Mouse (Mus musculus): ENCODE measurements around the gene Pcnx. TPM values are rescaled to one million over a fixed set of nuclear protein-coding genes. Genes with fewer than 3 reads are reported as not detected.

Gene Pcnx
- total RNA-seq, 2 experiments from 2014 or later, result 3.9 to 33.8 TPM

DNA sequence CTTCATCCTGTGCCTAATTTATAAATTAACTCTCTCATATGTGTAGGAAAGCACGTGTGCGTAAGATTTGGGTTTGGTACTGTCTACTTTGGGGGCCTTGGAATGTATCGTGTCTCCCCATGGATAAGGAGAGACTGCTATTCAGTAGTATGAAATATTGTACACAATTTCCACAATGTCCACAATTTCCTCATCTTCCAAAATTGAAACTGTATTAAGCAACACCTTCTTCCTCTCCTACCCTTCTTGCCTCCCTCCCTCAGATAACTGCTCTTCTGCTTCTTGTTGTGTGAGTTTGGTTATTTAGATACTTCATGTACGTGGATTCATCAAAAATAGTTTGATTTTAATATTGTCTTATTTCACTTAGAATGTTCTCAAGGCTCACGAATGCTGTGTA, 29.1 kb downstream of the Pcnx start:
- no peak for ATAC-seq (replicated peaks; ENCODE audit: low FRiP score, low TSS enrichment, poor library complexity, severe bottlenecking)

DNA sequence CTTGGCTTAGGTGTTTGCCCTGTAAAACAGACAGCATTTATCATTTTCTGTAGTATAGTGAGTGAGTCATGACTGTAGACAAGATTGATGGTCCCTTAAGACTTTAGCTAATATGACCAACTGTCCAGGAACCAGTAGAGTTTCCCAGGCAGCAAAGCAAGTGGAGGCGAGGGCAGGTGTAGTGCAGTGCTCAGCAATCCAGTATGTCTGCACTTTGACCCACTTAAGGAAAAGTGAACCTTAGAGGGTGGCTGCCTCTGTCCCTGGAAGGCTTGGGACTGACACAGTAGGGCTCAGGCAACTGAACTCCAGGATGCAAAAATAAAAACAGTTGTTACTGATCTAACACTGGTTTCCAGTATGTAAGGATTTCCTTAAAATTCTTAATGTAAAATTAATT, 32.1 kb downstream of the Pcnx start:
- ATAC-seq (replicated peaks; ENCODE audit: low FRiP score, low TSS enrichment, poor library complexity, severe bottlenecking), result no peak

DNA sequence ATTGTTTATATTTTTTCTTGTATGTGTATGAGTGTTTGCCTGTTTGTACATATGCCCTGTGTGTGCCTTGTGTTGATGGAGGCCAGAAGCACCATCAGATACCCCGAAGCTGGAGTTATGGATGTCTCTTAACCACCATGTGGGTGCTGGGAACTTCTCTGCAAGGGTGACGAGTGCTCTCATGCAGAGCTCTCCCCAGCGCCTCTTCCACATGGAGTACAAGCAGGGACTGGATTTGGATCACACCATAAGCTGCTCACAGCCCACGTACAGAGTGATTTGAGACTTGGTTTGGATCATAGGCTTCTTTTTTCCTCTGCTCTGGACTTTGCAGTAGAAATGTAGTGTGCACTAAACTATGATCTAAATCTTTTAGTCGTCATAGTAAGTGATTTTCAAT, 34.5 kb downstream of the Pcnx start:
- ATAC-seq (replicated peaks; ENCODE audit: low FRiP score, low TSS enrichment, poor library complexity, severe bottlenecking), result no peak

DNA sequence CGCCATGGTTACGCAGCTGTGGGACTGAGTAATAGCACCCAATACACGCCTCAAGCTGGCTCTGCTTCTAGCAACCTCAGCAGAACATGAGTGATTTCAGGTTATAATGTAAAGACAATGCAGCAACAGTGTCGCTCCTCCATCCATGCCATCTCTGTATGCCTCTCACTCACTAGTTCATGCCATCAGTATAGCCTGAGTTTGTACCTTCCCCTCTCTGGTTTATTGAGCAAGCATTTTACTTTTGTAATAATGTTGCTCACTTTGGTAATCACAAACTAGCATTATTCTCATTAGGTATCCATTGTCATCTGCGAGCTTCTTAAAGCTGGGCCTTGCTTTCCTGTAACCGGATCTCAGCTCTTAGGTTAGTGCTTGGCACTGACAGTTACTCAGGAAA, 36.2 kb downstream of the Pcnx start:
- no peak for ATAC-seq (replicated peaks; ENCODE audit: low FRiP score, low TSS enrichment, poor library complexity, severe bottlenecking)

DNA sequence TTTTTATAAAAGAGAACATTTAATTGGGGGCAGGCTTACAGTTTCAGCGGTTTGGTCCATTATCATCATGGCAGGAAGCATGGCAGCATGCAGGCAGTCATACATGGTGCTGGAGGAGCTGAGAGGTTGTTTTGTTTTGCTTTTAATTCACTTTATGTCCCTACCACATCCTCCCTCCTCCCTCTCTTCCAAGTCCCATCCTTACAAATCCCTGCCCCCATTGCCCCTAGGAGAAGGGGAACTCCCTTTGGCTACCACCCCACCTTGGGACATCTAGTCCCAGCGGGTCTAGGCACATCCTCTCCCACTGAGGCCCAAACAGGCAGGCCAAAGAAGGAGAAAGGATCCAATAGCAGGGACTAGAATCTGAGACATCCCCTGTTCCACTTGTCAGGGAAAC, 44.6 kb downstream of the Pcnx start:
- no peak for ATAC-seq (replicated peaks; ENCODE audit: low FRiP score, low TSS enrichment, poor library complexity, severe bottlenecking)

DNA sequence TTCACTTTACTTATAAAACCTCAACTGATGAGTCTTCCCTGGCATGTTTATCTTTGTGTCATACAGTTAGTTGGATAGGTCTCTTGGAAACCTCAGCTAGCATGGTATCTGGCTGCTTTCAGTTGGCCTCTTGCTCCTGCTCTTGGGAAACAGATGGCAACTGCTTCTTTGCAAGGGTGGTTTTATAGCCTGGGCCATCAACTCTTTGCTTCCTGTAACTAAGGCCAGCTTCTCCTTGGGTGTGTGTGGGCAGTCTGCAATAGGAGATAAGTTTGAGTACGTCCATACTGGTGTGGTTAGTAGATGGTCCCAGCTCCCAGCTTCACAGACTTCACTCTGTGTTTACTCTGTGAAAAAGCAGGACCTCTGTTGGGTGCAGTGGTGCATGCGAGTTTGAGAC, 46.0 kb downstream of the Pcnx start:
- peak; percentile 88 for ATAC-seq (replicated peaks; ENCODE audit: low FRiP score, low TSS enrichment, poor library complexity, severe bottlenecking)

DNA sequence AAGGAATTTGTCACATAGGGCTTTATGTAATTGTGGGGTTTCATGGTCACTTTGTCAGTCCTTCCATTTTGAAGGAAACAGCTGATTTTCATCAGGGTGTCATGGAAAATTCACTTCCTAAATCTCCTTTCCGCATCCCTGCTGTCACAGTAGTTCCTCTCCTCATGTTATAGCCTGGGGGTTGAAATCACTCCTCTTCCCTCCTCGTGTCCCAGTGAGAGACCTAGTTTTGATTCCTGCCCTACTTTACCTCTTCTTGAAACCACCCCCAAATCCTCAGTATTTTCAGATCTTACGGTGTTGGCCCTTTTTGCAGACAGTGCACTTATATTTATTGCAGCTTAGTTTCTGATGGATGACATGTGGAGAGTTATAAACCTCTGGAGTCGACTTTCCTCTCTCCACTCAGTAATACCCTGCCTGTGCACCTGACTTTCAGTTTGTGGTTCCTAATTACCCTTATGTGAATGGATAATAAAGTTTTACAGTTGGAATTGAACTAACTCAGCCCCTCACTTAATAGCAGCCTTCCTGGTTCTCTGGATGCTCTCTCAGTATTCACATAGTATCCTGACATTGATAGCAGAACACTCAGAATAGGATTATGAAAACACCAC, 48.0 kb downstream of the Pcnx start:
- ATAC-seq (replicated peaks; ENCODE audit: low FRiP score, low TSS enrichment, poor library complexity, severe bottlenecking), result no peak

DNA sequence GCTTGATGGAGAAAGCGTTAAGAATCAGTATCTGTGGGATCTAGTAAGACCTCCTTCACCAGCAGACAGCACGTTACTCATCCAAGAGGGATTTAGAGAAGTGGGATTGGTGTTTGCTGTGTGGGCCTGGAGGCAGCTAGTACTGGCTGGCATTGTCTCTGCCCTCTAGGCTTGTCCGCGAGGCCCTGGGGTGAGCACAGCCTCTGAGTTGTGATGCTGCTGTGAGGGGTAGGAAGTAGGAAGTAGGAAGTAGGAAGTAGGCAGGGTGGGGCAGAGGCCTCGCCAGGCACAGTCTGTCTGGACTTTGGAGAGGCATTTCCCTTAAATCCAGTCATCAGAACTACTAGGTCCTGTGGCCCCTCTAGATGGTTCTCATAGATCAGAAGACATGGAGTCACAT, 50.6 kb downstream of the Pcnx start:
- ATAC-seq (replicated peaks; ENCODE audit: low FRiP score, low TSS enrichment, poor library complexity, severe bottlenecking), result no peak

DNA sequence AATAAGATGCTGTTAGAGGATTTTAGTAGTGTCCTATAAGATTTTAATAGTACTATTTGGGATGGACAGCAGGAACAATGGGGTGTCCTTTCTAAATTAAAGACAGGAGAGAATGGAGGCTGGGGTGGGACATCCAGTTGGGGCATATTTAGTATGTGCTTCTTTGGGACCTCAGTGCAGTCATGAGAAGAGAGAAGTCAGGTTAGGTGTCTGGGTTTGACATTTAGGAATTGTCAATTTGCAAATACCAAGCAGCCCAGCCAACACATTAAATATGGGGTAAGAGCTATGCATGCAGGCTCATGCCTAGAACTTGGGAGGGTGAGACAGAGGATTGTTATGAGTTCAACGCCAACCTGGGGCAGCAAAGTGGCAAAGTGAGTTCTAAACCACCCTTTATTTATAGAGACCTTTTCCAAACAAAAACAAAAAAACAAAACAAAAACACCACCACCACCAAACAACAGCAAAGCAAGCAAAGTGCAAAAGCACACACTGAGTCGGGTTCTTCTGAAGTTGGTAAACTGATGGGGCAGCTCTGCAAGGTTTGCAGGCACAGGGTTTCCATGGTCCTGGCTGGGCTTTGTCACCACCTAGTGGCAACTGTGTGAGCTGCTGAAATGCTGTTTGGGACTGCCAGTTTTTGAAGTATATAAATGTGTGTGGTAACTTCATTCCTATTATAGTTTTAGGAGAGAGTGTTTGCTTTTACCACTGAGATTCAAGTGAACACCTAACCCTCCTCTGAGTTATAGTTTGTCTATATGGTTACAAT, 55.5 kb downstream of the Pcnx start:
- ATAC-seq (replicated peaks; ENCODE audit: low FRiP score, low TSS enrichment, poor library complexity, severe bottlenecking), result peak; percentile 95

DNA sequence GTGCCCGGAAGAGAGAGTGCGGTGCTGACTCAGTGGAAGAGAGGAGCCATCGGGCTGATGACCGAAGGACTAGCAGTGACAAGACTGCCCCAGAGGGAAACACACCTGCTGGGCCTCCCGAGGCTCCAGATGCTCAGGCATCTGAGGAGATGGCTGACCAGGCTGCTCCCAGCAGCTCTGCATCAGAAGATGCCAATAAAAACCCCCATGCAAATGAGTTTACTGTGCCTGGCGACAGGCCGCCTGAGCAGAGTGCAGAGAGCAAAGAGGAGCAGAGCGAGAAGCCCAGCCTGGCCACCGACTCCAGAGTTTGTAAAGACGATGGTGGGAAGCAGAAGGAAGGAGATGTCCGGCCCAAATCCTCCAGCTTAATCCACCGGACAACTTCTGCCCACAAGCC, 58.5 kb downstream of the Pcnx start:
- ATAC-seq (replicated peaks; ENCODE audit: low FRiP score, low TSS enrichment, poor library complexity, severe bottlenecking), result no peak

DNA sequence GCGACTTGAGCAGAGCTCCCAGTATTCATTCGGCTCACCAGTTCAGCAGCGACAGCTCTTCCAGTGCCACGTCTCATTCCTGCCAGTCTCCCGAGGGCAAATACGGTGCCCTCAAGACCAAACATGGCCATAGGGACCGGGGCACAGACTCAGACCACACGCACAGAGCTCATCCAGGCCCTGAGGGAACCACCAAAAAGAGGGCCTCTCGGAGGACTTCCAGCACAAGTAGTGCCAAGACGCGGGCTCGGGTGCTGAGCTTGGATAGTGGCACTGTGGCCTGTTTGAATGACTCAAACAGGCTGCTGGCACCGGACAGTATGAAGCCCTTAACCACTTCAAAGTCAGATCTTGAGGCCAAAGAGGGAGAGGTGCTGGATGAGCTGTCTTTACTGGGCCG, 59.1 kb downstream of the Pcnx start:
- no peak for ATAC-seq (replicated peaks; ENCODE audit: low FRiP score, low TSS enrichment, poor library complexity, severe bottlenecking)

DNA sequence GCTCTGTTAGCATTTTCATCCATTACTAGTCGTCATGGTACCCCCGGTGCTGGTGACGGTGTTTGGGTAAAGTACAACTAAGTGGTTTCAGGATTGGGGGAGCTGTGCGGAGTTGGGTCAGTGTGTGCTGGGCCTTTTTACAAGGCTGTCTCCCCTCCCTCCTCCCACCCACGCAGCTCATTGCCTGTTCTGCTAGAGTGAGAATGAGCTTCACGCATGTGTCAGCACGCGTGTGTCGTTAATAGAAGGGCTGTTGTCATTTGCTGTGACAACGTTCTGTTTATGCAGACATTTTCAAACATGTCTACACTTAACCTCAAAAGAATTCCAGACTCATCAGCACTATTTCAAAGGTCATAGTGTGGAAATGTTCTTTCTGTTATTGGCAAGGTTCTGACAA, 60.2 kb downstream of the Pcnx start:
- no peak for ATAC-seq (replicated peaks; ENCODE audit: low FRiP score, low TSS enrichment, poor library complexity, severe bottlenecking)

DNA sequence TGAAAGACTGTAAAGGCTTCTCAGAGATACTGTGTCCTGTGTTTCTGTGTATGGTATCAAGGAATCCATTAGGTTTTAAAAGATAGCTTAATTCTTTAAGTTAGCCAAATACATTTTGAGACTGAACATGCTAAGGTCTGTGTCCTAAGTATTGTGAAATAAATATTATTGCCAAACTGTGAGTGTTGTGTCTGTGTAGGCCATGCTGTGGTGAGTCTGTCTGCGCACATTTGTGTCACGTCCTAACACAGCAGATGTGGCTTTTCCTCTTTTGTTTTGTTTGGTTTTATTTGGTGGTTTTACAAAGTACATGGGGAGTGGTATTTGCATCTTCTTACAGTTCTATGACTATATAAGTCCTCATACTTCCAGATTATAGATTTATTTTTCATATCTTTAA, 60.8 kb downstream of the Pcnx start:
- ATAC-seq (replicated peaks; ENCODE audit: low FRiP score, low TSS enrichment, poor library complexity, severe bottlenecking), result no peak

DNA sequence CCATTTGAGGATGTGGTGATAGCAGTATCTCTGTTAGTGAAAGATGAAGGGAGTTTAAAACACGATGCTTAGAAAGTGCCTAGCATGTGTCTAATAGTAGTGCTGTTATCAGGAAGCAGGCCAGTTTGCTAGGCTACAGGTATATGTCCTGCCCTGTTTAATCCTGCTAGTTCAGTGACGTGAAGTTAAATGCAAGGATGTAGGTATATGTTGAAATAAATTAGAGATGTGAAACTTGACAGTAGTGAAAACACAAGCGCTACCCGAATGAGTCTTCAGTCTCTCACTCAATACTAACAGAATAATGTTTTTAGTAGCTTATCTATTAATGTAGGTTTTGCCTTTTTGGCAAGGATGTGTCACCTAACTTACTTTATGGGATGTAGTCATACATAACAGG, 62.0 kb downstream of the Pcnx start:
- no peak for ATAC-seq (replicated peaks; ENCODE audit: low FRiP score, low TSS enrichment, poor library complexity, severe bottlenecking)

DNA sequence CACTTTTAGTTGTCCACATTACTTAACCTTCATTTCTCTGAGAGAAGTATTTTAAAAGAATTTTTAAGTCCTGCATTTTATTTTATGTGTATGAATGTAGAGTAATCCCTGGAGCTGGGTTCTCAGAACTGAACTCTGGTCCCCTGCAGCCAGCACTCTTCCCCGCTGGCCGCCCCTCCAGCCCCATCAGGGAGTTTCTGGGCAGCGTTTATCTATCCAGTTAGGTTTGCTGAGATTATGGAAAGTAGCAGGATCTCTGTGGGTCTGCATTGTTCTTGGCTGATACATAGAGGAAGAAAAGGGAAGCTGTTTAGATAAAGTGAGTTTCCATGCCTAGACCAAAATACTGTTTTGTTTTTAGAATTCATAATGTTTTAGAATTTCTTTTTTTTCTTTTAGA, 63.0 kb downstream of the Pcnx start:
- no peak for ATAC-seq (replicated peaks; ENCODE audit: low FRiP score, low TSS enrichment, poor library complexity, severe bottlenecking)

DNA sequence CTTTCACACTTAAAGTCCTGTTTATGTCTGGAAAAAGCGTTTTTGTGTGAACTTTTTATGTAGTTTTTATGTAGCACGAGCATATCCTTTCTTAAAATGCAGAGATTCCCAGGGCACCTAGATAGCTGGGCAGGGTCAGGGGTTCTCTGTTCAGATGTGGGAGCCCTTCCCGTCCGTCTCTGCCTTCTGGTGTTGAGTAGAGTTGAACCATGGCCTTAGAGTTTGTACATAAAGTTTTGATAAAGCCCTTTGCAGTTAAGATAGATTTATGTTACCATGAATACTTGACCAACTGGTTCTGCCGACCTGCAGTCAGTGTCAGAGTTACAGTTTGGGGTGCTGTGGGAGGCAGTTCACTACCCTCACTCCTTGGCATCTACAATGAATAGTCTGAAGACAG, 67.3 kb downstream of the Pcnx start:
- ATAC-seq (replicated peaks; ENCODE audit: low FRiP score, low TSS enrichment, poor library complexity, severe bottlenecking), result no peak

DNA sequence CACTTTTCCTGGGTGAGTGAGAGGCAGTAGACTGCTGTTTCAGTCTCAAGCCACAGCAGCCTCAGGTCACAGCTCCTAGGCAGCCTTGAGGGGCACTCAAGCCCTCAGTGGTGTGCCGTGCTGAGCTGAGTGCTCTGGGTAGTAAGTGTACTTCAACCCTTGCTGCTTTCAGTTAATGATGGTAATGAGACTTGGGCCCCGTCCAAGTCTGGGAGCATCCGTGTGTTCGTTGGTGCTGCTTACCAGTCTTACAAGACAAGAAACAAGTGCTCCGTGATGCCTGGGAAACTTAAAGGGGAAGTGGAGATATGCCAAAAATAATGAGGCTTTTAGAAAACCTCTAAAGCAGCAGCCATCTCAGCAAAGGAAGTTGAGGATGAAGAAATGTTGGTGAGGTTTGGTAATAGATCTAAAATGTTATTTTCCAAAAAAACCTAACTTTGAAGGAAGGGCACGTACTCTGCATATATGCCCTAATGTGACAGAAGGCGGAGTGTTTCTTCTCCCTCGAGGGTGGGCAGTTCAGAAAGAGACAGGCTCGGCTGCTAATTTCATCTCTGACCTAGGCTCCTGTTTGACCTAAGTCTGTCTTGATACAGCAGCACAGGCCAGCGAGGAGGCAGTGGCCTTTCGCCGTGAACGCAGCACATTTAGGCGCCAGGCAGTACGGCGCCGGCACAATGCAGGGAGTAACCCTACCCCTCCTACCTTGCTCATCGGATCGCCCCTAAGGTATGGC, 68.0 kb downstream of the Pcnx start:
- ATAC-seq (replicated peaks; ENCODE audit: low FRiP score, low TSS enrichment, poor library complexity, severe bottlenecking), result no peak

DNA sequence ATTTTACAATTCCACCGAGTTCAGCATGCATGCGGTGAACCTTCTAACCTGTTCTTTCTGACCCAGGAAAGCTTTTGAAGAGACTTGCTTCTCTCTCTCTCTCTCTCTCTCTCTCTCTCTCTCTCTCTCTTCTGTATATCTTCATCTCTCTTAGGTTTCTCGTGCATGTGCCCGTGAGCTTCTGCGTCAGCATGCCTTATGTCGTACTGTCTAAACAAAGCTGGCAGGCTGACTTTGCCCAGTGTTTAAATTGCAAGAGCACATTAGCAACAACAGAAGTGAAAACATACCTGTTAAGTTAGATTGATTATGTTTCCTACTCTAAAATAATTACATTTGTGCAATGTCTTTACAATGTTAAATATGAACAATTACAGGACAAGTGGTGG, 68.6 kb downstream of the Pcnx start:
- no peak for ATAC-seq (replicated peaks; ENCODE audit: low FRiP score, low TSS enrichment, poor library complexity, severe bottlenecking)

DNA sequence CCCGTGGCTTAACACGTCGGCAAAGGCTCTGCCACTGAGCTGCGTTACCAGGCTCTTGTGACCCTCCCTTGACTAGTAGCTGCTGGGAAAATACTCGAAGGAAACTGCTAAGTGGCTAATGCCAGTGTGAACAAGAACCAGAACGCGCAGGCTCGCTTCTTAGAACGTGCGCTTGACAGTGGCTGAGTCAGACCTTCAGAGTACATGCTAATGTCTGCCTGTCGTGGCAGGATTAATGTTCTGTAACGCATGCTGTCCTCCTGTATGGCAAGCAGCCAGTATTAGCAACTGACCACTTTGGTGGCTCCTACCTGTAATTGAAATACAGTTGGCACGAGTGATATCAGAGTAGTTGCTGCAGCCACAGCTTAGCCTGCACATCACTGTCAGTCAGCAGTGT, 72.2 kb downstream of the Pcnx start:
- ATAC-seq (replicated peaks; ENCODE audit: low FRiP score, low TSS enrichment, poor library complexity, severe bottlenecking), result no peak

DNA sequence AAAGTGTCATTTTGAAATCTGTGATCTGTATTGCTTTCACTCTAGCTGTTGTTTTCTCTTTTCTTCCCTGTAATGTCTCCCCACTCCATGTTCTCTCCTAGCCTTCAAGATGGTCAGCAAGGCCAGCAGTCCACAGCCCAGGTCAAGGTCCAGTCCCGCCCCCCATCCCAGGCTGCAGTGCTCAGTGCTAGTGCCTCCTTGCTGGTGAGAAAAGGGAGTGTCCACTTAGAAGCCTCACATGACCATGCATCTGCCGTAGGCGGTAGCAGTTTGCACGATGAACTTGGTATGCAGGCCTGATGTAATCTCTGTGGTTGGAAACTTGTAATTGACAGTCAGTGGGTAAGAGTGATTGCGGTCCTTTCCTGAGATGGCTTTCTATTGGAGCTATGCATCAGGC, 73.6 kb downstream of the Pcnx start:
- ATAC-seq (replicated peaks; ENCODE audit: low FRiP score, low TSS enrichment, poor library complexity, severe bottlenecking), result peak; percentile 65

DNA sequence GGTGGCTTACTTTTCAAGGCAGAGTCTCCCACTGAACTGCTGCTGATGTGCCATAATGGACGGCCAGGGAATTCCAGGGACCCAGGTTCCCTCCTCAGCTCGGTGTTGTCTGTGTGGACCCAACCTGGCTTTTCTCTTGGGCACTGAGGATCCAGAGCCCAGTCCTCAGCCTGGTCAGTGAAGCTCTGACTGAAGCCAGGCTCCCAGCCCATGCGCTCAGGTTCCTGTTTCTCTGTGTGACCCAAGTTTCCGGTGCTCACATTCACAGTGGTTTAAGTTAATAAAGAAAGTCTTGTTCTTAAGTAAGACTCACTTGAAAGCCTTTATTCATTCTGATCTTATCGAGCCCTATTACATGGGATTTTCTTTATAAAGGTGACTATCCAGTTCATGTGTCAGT, 74.7 kb downstream of the Pcnx start:
- ATAC-seq (replicated peaks; ENCODE audit: low FRiP score, low TSS enrichment, poor library complexity, severe bottlenecking), result no peak
